Mouse (Mus musculus): ENCODE results near the gene Rtp4. TPM values are rescaled to one million over a fixed set of nuclear protein-coding genes. Genes with fewer than 3 reads are reported as not detected.

Gene Rtp4
- 39.2 TPM for polyA plus RNA-seq (2014; fragmentation: Illumina TruSeq; extraction: RNeasy Lipid Tissue Mini Kit (QIAGEN cat#74804); ENCODE audit: insufficient read depth, low read depth, low replicate concordance)

DNA sequence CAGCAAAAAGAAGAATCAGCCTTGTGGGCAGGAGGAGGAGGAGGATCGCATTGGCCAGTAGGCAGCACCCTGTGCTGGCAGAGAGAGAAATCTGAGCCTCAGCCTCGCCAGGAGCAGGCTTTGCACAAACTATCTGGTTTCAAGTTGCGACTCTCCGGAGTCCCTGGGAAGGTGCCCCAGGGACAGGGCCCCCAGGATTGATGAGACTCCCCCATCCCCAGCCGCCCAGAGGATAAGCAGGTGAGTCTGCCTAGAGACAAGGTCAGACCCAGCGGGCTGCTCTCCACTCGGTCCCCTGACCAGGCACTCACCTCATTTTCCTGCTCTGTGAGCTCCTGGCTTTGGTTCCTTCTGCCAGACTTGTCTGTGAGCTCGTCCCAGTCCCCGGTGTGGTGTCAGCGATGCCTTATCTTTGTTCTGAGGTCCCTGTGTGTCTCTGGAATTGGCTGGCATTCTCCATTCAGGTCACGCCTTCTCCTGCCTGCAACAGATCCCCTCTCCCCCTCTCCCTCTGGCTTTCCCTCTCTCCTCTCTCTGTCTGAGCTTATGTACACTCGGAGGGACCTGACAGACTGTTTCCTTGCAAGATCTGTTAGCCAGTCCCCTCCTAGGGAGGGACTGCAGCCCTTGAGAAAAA is at the start of gene Rtp4, which contains the start of gene Masp1:
Gene Rtp4 (plus strand): TSS at position 57 of the 637 bp plus-strand sequence.
Gene Masp1 (minus strand): TSS at position 581 of the 637 bp plus-strand sequence.

Other genes starting within 250 kb of the Rtp4 start
- gene Rtp1, start 91.2 kb upstream of the Rtp4 start, polyA plus RNA-seq (2014; fragmentation: Illumina TruSeq; extraction: RNeasy Lipid Tissue Mini Kit (QIAGEN cat#74804); ENCODE audit: insufficient read depth, low read depth, low replicate concordance) = not detected
- gene Masp1, start 524 bp downstream of the Rtp4 start, polyA plus RNA-seq (2014; fragmentation: Illumina TruSeq; extraction: RNeasy Lipid Tissue Mini Kit (QIAGEN cat#74804); ENCODE audit: insufficient read depth, low read depth, low replicate concordance) = 1.5 TPM